Mouse (Mus musculus) cerebellum, postnatal 14 days (tissue): ENCODE measurements at regions not wholly inside any gene's neighbourhood (a gene's known extent, or its start where the extent isn't known, plus 50 kb on each side); places are given as distances from the start of the nearest gene placed in this dataset.

Experiments
- DNase-seq, 2 experiments: peaks; one replicate each; pipeline ENCODE4 v3.0.0; 2021; ENCODE audit warnings: mixed read lengths in 2 of 2

- DNase-seq: no peak
Measured at GRCm38 (mm10) chr17:81180813-81181424, 116.0 kb upstream of the Thumpd2 start.

- no peak for DNase-seq
Measured at GRCm38 (mm10) chr17:81176306-81176705, 111.4 kb upstream of the Thumpd2 start.

GRCm38 (mm10) chr17:81175877-81176276 lies 111.0 kb upstream of the Thumpd2 start:
- no peak for DNase-seq

DNA sequence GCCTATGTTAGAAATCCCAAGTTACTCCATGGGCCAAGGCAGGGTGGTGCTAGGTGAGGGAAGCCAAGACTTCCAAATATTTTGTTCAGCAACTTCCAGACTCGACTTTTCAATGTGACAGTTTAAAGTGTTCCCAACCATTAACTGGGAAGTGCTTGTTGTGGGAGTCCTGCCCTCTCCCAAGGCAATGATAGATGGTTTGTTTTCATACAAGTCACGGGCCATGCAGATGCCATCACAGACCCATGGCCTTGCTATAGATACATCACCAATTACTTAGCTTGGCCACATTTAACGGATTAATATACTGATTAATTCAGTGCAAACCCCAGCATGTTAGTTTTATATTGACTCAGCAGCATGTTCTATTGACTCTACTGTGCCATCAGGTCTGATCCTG lies 108.1 kb upstream of the Thumpd2 start:
- no peak for DNase-seq

DNA sequence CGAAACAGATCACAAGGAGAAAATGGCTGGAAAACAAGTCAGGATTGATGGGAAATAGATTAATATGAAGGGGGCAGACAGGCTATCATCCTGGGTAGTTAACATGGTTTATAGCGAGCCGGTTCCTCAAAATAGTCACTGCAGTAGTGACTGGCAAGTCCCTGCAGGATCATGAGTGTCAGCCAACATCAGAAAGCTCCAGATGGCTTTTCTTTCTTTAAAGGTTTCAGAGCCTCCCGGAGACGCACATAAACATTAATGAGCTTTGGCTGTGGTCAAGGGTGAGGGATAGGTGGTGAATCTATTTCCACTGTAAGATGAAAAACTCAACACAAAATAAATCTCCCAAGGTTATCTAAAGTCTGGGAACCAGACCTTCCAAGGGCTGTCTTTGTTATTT lies 104.2 kb upstream of the Thumpd2 start:
- peak in 1 of 2 experiments; percentile 56 for DNase-seq

DNA sequence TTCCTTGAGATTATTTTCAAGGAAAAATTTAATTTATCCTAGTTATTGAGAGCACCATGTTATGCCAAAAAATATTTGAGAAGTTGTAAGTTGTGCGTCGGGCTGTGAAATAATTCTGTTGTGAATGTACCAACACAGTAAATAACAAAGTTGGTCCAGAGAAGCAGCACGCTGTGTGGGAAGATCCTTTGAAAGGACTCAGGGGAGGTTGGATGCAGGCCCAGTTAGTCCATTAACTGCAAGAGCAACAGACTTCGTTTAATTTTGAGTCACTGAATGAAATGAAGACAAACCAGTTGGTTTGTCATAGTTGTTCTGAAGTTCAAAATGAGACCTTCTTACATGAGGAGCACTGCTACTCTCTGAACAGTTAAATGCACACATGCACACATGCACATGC lies 85.8 kb upstream of the Thumpd2 start:
- DNase-seq: peak in 1 of 2 experiments; percentile 22

DNA sequence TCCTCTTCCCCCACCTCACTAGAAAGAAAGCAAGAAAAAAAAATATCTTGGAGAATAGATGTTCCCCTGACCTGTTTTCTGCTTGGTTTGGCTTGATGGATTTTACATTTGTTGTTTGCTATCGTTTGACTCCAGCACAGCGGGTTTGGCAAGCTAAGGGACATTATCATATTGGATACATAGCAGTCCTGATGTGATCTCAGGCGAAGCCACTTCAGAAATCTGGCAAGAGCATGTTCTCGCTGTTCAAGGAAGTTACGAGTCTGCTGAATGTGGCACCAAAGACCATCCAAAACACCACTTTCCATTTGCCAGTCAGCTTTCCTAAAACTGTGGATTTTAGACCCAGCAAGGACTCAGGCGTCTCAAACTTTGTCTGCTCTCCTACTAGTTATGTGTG lies 69.8 kb upstream of the Thumpd2 start:
- no peak for DNase-seq

DNA sequence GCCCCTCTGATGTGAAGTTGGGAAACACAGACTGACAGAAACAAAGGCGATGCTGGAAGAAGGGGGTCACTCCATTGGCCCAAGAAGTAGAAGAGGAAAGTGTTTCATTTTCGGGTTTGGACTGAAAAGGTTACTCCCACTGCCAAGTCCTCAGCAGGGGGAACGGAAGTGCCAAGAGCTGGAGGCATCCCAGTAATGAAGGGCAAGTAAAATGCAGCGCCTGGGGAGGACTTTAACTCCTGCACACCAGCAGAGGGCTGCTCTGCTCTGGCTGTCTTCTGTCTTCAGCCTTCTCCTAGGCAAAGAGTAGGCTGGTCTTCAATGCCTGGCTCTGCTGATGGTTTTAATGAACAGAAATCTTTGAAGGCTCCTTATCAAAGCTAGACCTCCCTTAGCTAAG lies 68.3 kb upstream of the Thumpd2 start:
- peak; percentile 89 to 92 for DNase-seq
